ENCODE assay signal across 8 mouse cellular contexts in the genomic region with DNA sequence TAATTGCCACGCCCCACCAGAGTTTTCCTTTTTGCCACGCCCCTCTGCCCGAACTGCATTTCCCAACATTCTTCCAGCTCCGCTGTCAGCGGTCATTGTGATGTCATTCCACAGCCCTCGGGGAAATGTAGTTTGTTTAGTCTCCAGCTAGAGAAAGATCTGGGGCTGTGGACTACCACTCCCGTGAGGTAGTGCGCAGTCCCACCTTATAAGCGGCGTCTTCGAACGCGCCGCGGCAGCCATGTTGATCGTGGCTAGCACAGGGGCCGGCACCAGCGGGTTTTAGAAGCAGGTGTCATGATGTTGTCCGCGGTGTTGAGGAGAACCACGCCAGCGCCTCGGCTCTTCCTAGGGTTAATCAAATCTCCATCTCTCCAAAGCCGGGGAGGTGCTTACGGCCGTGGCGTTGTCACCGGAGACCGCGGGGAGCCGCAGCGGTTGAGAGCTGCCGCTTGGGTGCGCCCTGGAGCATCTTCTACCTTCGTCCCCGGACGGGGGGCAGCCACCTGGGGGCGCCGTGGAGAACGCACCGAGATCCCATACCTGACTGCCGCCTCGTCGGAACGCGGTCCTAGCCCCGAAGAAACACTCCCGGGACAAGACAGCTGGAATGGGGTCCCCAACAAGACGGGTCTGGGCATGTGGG. TPM values are rescaled to one million over a fixed set of nuclear protein-coding genes. Genes with fewer than 3 reads are reported as not detected.
DNase-seq lines count a peak whose midpoint lies in the region; ATAC-seq and TF ChIP-seq lines count a peak whose summit lies in the region.

A gene (plus strand): TSS at position 120 of the 646 bp plus-strand sequence.

- H3K4me2 ChIP-seq in embryonic facial prominence, embryonic 13.5 days: peak within 1 kb of the TSS; percentile 82
- H3K4me2 ChIP-seq in limb, embryonic 12.5 days: peak within 1 kb of the TSS; percentile 70
- peak within 1 kb of the TSS; percentile 59 for H3K4me2 ChIP-seq in midbrain, embryonic 15.5 days

- no peak for TF ChIP-seq POLR2A in kidney, adult 2 months (IDR thresholded peaks at IDR 0.05; ENCODE audit: low read depth, low read length)
- TF ChIP-seq POLR2A in spleen, adult 2 months (IDR thresholded peaks at IDR 0.05; ENCODE audit: low read depth, low read length): no peak; the same call in 1 of the 2 replicates

- 1% methylated on average over 49 of the region's 49 CpGs for WGBS in embryonic facial prominence, embryonic 13.5 days
- under 1% methylated on average over 49 of the region's 49 CpGs for WGBS in kidney, adult 2 months
- 2% methylated on average over 49 of the region's 49 CpGs for WGBS in limb, embryonic 12.5 days
- WGBS in midbrain, embryonic 15.5 days: 1% methylated on average over 49 of the region's 49 CpGs
- WGBS in spleen, adult 2 months: under 1% methylated on average over 49 of the region's 49 CpGs

- H3K4me3 ChIP-seq in embryonic facial prominence, embryonic 13.5 days: peak within 1 kb of the TSS; percentile 72
- H3K4me3 ChIP-seq in kidney, adult 2 months (ENCODE audit: insufficient read depth, low read depth, low read length): peak within 1 kb of the TSS; percentile 92
- peak within 1 kb of the TSS; percentile 67 for H3K4me3 ChIP-seq in limb, embryonic 12.5 days (replicated peaks)
- peak within 1 kb of the TSS; percentile 51 for H3K4me3 ChIP-seq in midbrain, embryonic 15.5 days
- H3K4me3 ChIP-seq in spleen, adult 2 months (ENCODE audit: extremely low read depth, insufficient read depth, insufficient read length): peak within 1 kb of the TSS; percentile 79

- no peak within 1 kb of the TSS for H3K27ac ChIP-seq in embryonic facial prominence, embryonic 13.5 days
- H3K27ac ChIP-seq in kidney, adult 2 months (ENCODE audit: insufficient read depth, low read depth, low read length): no peak within 1 kb of the TSS
- H3K27ac ChIP-seq in limb, embryonic 12.5 days: peak within 1 kb of the TSS; percentile 59; the same call in 1 of the 2 replicates
- H3K27ac ChIP-seq in midbrain, embryonic 15.5 days: peak within 1 kb of the TSS; percentile 71
- H3K27ac ChIP-seq in spleen, adult 2 months (ENCODE audit: insufficient read depth, low read length): peak within 1 kb of the TSS; percentile 75

- H3K9me3 ChIP-seq in embryonic facial prominence, embryonic 13.5 days: no peaks in the 10 kb centered on the region
- H3K9me3 ChIP-seq in limb, embryonic 12.5 days: 0 out of 2 replicates have a peak, but pooled peaks cover 3% of the 10 kb centered on the region
- H3K9me3 ChIP-seq in midbrain, embryonic 15.5 days: no peaks in the 10 kb centered on the region

- H3K9ac ChIP-seq in embryonic facial prominence, embryonic 13.5 days: peak within 1 kb of the TSS; percentile 64
- peak within 1 kb of the TSS; percentile 34; the same call in 1 of the 2 replicates for H3K9ac ChIP-seq in limb, embryonic 12.5 days (replicated peaks)
- H3K9ac ChIP-seq in midbrain, embryonic 15.5 days: peak within 1 kb of the TSS; percentile 37

- no peaks in the 10 kb centered on the region for H3K27me3 ChIP-seq in embryonic facial prominence, embryonic 13.5 days
- H3K27me3 ChIP-seq in kidney, adult 2 months (replicated peaks; ENCODE audit: control insufficient read depth, insufficient read depth, low read length): no peaks in the 10 kb centered on the region
- H3K27me3 ChIP-seq in limb, embryonic 12.5 days: no peaks in the 10 kb centered on the region
- no peaks in the 10 kb centered on the region for H3K27me3 ChIP-seq in midbrain, embryonic 15.5 days (replicated peaks)
- H3K27me3 ChIP-seq in spleen, adult 2 months (ENCODE audit: control insufficient read depth, insufficient read depth, low read length): no peaks in the 10 kb centered on the region

- ATAC-seq in embryonic facial prominence, embryonic 13.5 days (ENCODE audit: insufficient number of reproducible peaks, insufficient read depth, low FRiP score, low TSS enrichment, low read depth): peak; percentile 94
- ATAC-seq in limb, embryonic 12.5 days (ENCODE audit: insufficient number of reproducible peaks, insufficient read depth, low FRiP score, low TSS enrichment, low read depth): peak; percentile 99
- peak; percentile 99 for ATAC-seq in midbrain, embryonic 15.5 days (replicated peaks)

- peak; percentile 58 for TF ChIP-seq CTCF in kidney, adult 2 months (conservative IDR thresholded peaks at IDR 0.05; ENCODE audit: insufficient read depth, insufficient read length, low read depth, low read length)
- peak; percentile 77; the same call in 1 of the 2 replicates for TF ChIP-seq CTCF in spleen, adult 2 months (IDR thresholded peaks at IDR 0.05; ENCODE audit: extremely low read depth, insufficient read depth, insufficient read length, insufficient replicate concordance)

- peaks cover 16% of the 10 kb centered on the region for H3K4me1 ChIP-seq in embryonic facial prominence, embryonic 13.5 days
- peaks cover 2% of the 10 kb centered on the region; the same call in 1 of the 2 replicates for H3K4me1 ChIP-seq in kidney, adult 2 months (ENCODE audit: control insufficient read depth, insufficient read depth, low read length)
- peaks cover 10% of the 10 kb centered on the region for H3K4me1 ChIP-seq in limb, embryonic 12.5 days (replicated peaks)
- peaks cover 34% of the 10 kb centered on the region for H3K4me1 ChIP-seq in midbrain, embryonic 15.5 days
- H3K4me1 ChIP-seq in spleen, adult 2 months (ENCODE audit: control insufficient read depth, insufficient read depth, insufficient read length): peaks cover 6% of the 10 kb centered on the region; the same call in 1 of the 2 replicates

- DNase-seq in 3134 (ENCODE audit: extremely low read depth, insufficient read length, low spot score): peak; percentile 90
- peak; percentile 91 to 92 for DNase-seq in adrenal gland, postnatal 36 days
- DNase-seq in heart, adult 18-20 months: peak; percentile 96 to 98
- DNase-seq in kidney, adult 2 months: peak; percentile 99
- DNase-seq in spleen, adult 2 months (ENCODE audit: low read depth in 1 of 2, low spot score in 2 of 2): peak; percentile 82 to 86

- no peaks in the 10 kb centered on the region for H3K36me3 ChIP-seq in embryonic facial prominence, embryonic 13.5 days
- H3K36me3 ChIP-seq in kidney, adult 2 months (ENCODE audit: control insufficient read depth, insufficient read depth, low read length): no peaks in the 10 kb centered on the region
- no peaks in the 10 kb centered on the region for H3K36me3 ChIP-seq in limb, embryonic 12.5 days
- no peaks in the 10 kb centered on the region for H3K36me3 ChIP-seq in midbrain, embryonic 15.5 days (replicated peaks)
- no peaks in the 10 kb centered on the region for H3K36me3 ChIP-seq in spleen, adult 2 months (ENCODE audit: control insufficient read depth, insufficient read depth, low read length)

RNA-seq across cellular contexts. Expression of the gene that starts here (rescaled TPM):
- total RNA-seq in adrenal gland, postnatal 36 days (2021): 10 to 100 TPM; 73.1 to 94.5 TPM
- 40.4 and 45.8 TPM in 2 replicates for polyA plus RNA-seq in embryonic facial prominence, embryonic 13.5 days (2015; fragmentation: Nextera tagmentation; extraction: Ambion mirVana)
- 10 to 100 TPM; 76.3 to 88.0 TPM for total RNA-seq in heart, adult 18-20 months (2021)
- 64.8 and 84.9 TPM in 2 replicates for polyA plus RNA-seq in kidney, adult 2 months (2012; rRNA removed)
- 44.0 and 48.4 TPM in 2 replicates for polyA plus RNA-seq in limb, embryonic 12.5 days (2016; fragmentation: Nextera tagmentation; extraction: Ambion mirVana)
- polyA plus RNA-seq in midbrain, embryonic 15.5 days (2015; fragmentation: Nextera tagmentation; extraction: Ambion mirVana): 40.6 and 50.1 TPM in 2 replicates
- 6.5 TPM in 2 replicates for polyA plus RNA-seq in spleen, adult 2 months (2012; rRNA removed)

Comparison
In these comparisons a context has a peak if more than half of its experiments do, and no peak if none do; other contexts are left out.
1. H3K27ac ChIP-seq: peak in limb, embryonic 12.5 days (single experiment), midbrain, embryonic 15.5 days (single experiment) and spleen, adult 2 months (single experiment); none in embryonic facial prominence, embryonic 13.5 days (single experiment) and kidney, adult 2 months (single experiment).
2. Peak in every context shown above with its lines, with median percentiles within 50 percentile points of each other: DNase-seq, ATAC-seq, H3K4me2 ChIP-seq, H3K4me3 ChIP-seq and H3K9ac ChIP-seq.